Mouse (Mus musculus) G1E-ER4 (cell line): ENCODE measurements around the gene Ugt1a8. TPM values are rescaled to one million over a fixed set of nuclear protein-coding genes. Genes with fewer than 3 reads are reported as not detected.

ENCODE experiments used
- GATA1 ChIP-seq: IDR thresholded peaks from one replicate; pipeline ENCODE4 v1.8.0; 2012; ENCODE audit warnings: low read length, inconsistent platforms
- polyA plus RNA-seq: library from polyadenylated mRNA; stranded (reverse); fragments of >175 nt; gene quantifications from 2 replicates; pipeline ENCODE4 v1.2.3, GENCODE M21; 2012

Ugt1a8 gene
- polyA plus RNA-seq, 1 experiment: not detected

GRCm38 (mm10) chr1:88258361-88258760, 170.7 kb downstream of the Ugt1a8 start:
- TF ChIP-seq GATA1: no peak

DNA sequence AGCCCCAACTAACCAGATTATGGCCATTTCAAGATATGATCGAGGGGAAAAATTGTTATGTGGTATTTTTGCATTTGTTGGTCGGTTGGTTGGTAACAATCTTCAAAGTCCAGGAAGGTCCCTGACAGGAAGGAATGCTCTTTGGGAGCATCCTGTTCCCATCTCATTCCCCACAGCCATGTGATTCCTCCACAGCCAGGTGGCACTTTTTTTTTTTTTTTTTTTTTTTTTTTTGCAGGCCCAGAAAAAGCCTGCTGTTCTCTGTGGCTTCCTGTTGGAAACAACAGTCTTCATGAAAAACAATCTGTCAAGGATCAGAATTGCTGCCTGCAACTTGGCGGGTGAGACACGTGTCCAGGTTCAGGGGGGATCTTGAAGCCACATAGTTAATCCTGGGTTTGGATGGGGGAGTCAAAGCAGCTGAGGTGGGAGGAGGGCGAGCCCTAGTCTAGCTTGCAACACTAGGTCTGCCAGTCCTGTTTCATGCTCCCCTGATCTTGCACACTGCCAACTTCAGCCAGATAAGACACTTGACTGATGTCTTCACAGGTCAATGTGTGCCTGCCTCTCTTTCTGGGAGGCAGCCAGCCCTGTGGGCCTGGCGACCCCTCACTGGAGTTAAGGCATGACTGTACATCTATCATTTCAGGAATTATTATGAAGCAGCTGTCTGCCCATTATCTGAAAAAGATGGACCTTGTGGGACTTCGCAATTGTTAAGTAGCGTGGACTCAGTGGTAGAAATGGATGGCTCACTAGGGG, 171.4 kb downstream of the Ugt1a8 start:
- TF ChIP-seq GATA1: no peak

GRCm38 (mm10) chr1:88259643-88260024, 172.0 kb downstream of the Ugt1a8 start:
- TF ChIP-seq GATA1: no peak

DNA sequence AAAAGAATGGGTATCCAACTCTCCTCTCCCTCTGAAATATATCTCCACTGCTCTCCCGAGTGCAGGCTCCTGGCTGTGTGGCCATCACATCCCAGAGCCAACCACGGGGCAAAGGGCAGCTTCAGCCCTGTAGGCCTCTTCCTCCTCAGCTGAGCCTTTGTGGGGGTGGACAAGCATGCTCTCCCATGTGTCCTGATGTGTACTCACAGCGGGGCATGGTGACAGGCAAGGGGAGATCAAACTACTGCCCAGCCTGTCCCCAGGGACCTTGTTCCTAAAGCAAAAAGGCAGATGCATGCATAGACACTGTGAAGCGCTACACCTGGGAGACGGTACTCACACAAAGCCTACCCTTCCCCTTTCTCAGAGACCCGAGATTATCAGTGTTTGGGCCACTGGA, 172.5 kb downstream of the Ugt1a8 start:
- TF ChIP-seq GATA1: no peak

DNA sequence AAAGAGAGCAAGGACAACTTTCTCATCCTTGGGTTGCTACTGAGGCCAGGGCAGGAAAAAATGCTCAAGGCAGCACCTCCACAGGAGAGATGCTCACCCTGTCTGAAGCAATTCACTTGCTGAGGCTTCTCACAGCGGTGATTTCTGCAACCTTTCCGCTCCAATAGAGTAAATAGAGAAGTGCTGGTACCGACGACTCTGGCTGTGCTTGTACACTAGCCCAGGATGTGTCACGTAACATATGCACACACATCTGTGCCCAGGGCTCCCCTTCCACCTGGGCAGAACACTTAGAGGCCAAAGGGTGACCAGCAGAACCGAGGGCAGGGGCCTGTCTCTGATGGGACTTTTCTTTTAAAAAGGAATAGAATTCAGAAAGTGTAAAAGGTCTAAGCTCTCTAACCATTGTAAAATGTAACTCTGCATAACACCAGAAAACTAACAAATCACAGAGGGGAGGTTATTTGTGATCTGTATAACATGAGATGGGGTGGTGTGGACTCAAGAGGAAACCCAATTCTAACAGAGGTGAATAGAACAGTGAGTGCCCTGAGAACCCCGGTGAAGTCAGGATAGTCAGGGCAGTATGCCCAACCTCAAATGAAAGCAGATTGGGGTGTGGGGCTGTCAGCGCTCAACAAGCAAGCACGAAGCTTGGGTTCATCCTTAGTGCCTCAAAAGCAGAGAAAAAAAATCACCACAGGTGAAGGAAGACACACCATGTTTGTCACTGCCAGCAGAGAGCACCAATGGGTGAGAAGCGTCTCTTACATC, 173.2 kb downstream of the Ugt1a8 start:
- no peak for TF ChIP-seq GATA1

GRCm38 (mm10) chr1:88261706-88262105, 174.1 kb downstream of the Ugt1a8 start:
- no peak for TF ChIP-seq GATA1

DNA sequence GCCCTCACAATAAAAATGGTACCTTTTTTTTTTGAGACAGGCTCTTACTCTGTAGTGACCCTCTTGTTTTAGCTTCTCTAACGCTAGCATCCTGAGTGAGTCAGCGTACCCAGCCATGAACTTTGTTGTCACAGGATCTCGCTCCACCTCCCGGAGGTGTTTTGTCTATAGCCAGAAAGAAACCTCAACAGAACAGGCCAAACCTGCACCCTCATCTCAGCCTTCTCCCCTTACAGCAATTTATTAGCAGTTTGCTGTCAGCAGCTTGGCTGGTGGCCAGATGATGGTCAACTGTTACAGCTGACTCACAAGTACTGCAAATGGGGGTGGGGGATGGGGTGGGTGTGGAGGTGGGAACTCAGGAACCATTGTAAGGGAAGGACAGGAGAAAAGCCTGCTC, 174.6 kb downstream of the Ugt1a8 start:
- no peak for TF ChIP-seq GATA1

DNA sequence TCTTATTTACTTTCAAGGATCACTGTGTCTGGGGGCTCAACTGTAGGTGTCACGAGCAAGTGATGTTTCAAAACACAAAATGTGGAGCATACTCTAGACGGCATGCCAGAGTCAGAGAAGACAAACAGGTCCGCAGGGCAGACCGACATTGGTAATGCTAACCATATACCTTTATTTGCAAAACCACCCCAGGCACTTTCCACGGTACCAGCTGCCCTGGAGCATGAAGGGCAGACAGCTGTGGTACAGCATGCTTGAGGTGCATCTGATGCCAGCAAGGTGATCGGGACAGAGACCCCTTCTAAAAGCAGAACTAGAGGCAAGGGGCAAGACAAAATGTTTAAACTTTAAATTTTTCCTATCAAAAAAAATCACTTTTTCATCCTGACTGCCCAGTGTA, 175.3 kb downstream of the Ugt1a8 start:
- no peak for TF ChIP-seq GATA1

- no peak for TF ChIP-seq GATA1
Measured at GRCm38 (mm10) chr1:88263778-88264177, 176.2 kb downstream of the Ugt1a8 start.

DNA sequence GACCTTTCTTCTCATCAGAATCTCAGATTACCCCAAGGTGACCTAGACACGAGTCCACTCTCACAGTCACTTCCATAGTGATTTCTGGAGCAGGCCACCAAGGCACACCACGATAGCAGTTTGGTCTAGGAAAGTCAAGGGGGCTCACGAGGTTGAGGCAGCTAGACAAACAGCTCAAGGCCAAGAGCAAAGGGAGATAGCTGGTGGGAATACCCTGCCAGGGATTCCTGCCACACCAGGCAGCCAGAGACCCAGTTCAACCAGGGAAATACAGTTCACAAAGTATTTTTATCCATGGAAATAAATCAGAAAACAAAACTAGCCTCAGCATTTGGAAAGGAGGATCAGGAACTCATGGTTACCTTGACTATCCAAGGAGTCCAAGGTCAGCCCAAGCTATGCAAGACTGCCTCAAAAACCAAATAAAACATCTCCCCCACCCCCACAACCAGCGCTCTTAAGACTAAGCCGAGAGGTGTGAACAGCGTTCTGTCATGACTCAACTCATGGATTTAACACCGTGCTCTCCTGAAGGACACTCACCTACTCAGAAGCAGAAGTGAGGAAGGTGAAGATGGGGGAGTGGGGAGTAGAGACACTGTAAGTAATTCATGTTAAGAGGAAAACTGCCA, 176.7 kb downstream of the Ugt1a8 start:
- no peak for TF ChIP-seq GATA1

DNA sequence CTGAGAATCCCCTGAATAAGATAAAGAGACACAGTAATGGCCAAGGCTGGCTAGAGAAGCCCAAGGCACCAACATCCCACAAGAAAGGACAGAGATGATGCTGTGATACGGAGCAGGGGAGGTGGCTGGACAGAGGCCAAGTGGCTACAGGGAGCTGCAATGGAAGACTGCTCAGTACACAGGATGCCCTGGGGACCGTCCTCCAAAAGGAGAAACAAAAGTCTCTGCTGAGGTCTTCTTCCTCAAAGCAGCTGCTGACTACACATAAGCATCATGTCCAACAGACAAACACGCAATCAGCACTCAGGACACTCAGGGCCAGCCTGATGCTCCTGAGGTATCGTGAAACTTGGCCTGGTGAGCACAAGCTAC, 177.2 kb downstream of the Ugt1a8 start:
- no peak for TF ChIP-seq GATA1

GRCm38 (mm10) chr1:88266123-88266522, 178.5 kb downstream of the Ugt1a8 start:
- TF ChIP-seq GATA1: no peak

- no peak for TF ChIP-seq GATA1
Measured at GRCm38 (mm10) chr1:88267489-88267888, 179.9 kb downstream of the Ugt1a8 start.

DNA sequence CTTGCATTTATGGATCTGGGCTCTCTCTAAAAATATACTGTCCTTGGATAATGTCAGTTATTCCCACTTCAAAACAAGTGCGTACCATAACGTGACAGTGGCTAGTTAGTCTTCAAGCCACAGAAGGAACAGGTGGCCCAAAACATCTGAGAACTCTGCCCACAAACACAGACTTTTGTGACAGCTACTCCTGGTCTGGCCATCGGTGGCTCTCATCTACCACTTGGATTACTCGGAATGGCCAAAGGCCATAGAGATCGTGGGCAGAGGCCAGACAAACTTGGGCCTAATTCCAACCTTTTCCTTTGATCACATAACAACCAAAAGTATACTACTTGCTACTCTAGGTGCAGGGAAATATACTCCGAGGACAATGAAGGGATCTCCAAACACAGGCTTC, 180.5 kb downstream of the Ugt1a8 start:
- TF ChIP-seq GATA1: no peak

Other genes starting within 250 kb of the Ugt1a8 start
- gene Dgkd, start 234.5 kb upstream of the Ugt1a8 start, polyA plus RNA-seq: 15.5 and 25.3 TPM in 2 replicates
- 1.2 and 2.3 TPM in 2 replicates for gene Usp40, start 79.3 kb upstream of the Ugt1a8 start, polyA plus RNA-seq
- gene Ugt1a10, start 32.4 kb upstream of the Ugt1a8 start, polyA plus RNA-seq: not detected in 2 replicates
- gene Ugt1a9, start 17.0 kb upstream of the Ugt1a8 start, polyA plus RNA-seq: not detected in 2 replicates
- gene Ugt1a7c, start 7.2 kb downstream of the Ugt1a8 start, polyA plus RNA-seq: not detected in 2 replicates
- not detected in 2 replicates for gene Ugt1a6b, start 15.4 kb downstream of the Ugt1a8 start, polyA plus RNA-seq
- gene Ugt1a6a, start 47.0 kb downstream of the Ugt1a8 start, polyA plus RNA-seq: not detected in 2 replicates
- gene Ugt1a5, start 78.2 kb downstream of the Ugt1a8 start, polyA plus RNA-seq: not detected in 2 replicates
- not detected in 2 replicates for gene Ugt1a2, start 112.8 kb downstream of the Ugt1a8 start, polyA plus RNA-seq
- not detected in 2 replicates for gene Dnajb3, start 118.0 kb downstream of the Ugt1a8 start, polyA plus RNA-seq
- gene Ugt1a1, start 124.1 kb downstream of the Ugt1a8 start, polyA plus RNA-seq: not detected in 2 replicates
- not detected in 2 replicates for gene Mroh2a, start 139.2 kb downstream of the Ugt1a8 start, polyA plus RNA-seq
- 48.5 and 76.4 TPM in 2 replicates for gene Hjurp, start 189.8 kb downstream of the Ugt1a8 start, polyA plus RNA-seq
- not detected in 2 replicates for gene Trpm8, start 189.8 kb downstream of the Ugt1a8 start, polyA plus RNA-seq